Mouse (Mus musculus): Measurements from ENCODE around the gene Bach2.

Bach2 gene

GRCm38 (mm10) chr4:32509832-32510612 is 271.4 kb downstream of the Bach2 start:
- in situ Hi-C loops (cut with MboI; ENCODE audit: unreplicated experiment in 2 of 2) = no loop called here

DNA sequence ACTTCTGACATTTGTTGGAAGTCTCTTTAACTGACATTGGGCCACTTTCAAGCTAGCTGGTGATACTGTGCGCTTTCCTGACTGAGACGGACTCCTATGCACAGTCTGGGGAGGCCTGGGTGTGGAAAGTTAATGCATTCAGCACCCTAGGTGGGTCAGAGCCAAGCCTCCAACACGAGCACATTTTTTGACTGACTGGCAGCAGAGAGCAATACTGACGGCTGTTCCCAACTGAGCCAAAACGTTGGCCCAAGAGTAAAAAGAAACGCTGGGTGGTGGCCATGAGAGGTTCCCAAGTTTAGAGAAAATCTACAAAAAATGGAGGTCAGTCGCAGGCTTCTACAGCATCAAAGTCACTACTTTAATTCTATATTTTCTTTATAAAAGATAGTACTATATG is 272.3 kb downstream of the Bach2 start:
- in situ Hi-C loops (cut with MboI; ENCODE audit: unreplicated experiment in 2 of 2) = no loop called here

DNA sequence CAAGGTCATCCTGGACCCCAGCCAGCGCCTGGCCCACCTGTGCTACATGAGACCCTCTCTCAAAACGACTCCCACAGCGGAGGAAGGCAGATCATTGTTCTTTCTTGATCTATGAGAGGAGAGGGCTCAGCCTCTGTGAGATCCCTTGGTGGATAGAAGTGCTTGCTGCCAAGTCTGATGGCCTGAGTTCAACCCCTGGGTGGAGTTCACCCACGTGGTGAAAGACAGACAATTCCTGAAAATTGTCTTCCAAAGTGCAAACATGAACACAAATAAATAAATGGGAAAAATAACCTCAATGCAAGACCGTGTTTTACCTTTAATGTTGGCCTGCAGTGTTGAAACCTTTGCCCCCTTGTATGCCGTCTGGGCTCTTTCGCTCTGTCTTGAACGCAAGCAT is 277.5 kb downstream of the Bach2 start:
- in situ Hi-C loops (cut with MboI; ENCODE audit: unreplicated experiment in 2 of 2) = no loop called here

DNA sequence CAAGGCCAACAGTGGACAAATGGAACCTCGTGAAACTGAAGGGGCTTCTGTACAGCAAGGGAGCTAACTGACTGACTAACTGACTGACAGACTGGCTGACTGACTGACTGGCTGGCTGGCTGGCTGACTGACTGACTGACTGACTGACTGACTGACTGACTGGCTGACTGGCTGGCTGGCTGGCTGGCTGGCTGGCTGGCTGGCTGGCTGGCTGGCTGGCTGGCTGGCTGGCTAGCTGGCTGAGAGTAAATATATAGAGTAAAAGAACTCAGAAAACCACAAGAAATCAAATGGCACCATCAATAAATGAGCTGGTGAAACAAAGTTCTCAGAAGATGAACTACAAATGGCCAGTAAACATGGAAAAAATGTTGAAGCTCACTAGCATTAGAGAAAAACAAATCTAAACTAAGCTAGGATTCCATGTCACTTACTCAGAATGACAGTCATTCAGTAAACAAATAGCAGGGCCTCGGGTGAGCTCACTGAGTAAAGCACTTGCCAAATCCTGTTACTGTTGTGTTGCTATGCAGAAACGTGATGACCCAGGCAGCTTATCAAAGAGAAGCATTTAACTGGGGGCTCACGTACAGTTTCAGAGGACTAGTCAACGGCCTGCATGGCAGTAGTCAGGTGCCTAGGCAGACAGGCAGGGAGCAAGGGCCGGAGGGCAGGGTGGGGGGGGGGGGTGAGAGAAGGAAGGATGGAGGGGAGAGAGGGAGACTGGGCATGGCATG is 280.4 kb downstream of the Bach2 start:
- in situ Hi-C loops (cut with MboI; ENCODE audit: unreplicated experiment in 2 of 2) = no loop called here

DNA sequence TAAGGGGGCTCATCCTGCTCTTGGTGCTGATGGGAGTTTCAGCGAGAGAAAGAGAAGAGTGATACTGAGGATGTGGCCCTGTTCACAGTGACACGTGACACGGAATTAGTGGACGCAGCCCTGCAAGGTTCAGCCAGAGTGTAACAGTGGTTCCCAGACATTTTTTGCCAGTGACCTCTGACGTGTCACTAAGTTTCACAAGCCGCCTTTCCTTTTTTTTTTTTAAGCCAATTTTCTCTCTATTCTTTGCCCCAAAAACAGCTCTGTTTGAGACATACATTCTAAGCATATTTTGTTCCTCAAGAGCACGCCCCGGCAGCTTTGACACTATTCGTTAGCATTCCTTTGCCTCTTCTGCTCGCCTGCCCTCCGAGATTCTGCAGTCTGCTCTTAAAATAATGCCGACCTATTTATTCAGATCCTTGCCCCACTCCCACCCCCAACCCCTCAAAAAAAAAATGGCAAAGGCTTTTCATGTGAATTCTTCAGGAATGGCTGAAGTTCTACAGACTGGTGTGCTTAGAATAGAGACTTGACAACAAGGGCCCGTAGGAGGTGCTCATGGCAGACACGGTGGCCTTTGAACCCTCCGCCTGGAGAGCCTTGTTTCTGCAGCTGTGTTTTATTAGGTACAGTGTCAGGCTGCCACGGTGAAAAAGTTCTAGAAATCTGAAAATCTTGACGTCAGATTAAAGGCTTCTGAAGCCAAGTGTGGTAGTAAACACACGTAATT is 282.2 kb downstream of the Bach2 start:
- in situ Hi-C loops (cut with MboI; ENCODE audit: unreplicated experiment in 2 of 2) = no loop called here

DNA sequence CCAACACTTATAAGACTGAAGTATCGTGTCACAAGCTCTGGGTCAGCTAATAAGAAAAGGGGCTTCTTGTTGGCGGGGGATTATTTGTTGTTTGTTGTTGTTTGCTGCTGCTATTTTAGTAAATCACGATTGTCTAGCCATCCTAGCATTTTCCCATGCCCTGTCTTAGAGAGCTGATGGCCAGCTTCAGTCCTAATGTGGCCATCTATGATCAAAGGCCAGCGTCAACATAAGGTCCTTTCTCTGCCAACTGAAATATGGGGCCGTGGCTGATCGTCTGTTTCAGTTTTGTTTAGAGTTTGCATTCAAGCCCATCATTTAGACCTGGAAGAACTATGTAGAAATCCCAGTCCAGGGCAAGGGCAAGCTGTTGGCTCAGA is 282.7 kb downstream of the Bach2 start:
- in situ Hi-C loops (cut with MboI; ENCODE audit: unreplicated experiment in 2 of 2) = no loop called here

GRCm38 (mm10) chr4:32522013-32522412 is 283.4 kb downstream of the Bach2 start:
- in situ Hi-C loops (cut with MboI; ENCODE audit: unreplicated experiment in 2 of 2) = no loop called here

GRCm38 (mm10) chr4:32524282-32524681 is 285.7 kb downstream of the Bach2 start:
- in situ Hi-C loops (cut with MboI; ENCODE audit: unreplicated experiment in 2 of 2) = no loop called here

- in situ Hi-C loops (cut with MboI; ENCODE audit: unreplicated experiment in 2 of 2) = no loop called here
Observed at GRCm38 (mm10) chr4:32525000-32525399, 286.4 kb downstream of the Bach2 start.

- in situ Hi-C loops (cut with MboI; ENCODE audit: unreplicated experiment in 2 of 2) = no loop called here
Observed at GRCm38 (mm10) chr4:32526228-32526836, 287.7 kb downstream of the Bach2 start.

DNA sequence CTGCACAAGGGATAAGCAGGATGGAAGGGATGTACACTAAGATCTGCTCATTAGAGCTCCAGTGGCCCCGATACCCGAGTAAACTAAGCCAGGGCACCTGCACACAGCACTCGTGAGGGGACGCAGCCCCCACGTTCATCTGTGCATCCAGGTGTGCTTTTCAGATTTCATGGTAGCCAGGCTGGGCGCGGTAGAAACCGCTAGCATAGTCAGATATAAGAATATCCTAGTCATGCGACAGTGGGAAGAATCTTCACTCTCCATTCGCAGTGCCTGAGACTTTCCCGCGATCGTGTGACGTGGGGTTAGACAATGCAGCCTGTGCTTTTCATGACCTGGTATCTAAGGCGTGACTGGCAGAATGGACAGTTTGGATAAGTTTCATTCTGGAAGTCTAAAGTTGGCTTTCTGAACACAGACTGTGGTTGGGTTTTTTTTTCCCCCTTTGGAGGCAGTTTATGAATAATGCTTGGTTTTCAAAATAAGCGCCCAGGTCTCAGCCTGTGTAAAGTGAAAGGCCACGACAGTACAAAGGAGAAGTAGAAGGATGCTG is 290.9 kb downstream of the Bach2 start:
- in situ Hi-C loops (cut with MboI; ENCODE audit: unreplicated experiment in 2 of 2) = no loop called here

GRCm38 (mm10) chr4:32530421-32530920 is 291.9 kb downstream of the Bach2 start:
- in situ Hi-C loops (cut with MboI; ENCODE audit: unreplicated experiment in 2 of 2) = no loop called here

DNA sequence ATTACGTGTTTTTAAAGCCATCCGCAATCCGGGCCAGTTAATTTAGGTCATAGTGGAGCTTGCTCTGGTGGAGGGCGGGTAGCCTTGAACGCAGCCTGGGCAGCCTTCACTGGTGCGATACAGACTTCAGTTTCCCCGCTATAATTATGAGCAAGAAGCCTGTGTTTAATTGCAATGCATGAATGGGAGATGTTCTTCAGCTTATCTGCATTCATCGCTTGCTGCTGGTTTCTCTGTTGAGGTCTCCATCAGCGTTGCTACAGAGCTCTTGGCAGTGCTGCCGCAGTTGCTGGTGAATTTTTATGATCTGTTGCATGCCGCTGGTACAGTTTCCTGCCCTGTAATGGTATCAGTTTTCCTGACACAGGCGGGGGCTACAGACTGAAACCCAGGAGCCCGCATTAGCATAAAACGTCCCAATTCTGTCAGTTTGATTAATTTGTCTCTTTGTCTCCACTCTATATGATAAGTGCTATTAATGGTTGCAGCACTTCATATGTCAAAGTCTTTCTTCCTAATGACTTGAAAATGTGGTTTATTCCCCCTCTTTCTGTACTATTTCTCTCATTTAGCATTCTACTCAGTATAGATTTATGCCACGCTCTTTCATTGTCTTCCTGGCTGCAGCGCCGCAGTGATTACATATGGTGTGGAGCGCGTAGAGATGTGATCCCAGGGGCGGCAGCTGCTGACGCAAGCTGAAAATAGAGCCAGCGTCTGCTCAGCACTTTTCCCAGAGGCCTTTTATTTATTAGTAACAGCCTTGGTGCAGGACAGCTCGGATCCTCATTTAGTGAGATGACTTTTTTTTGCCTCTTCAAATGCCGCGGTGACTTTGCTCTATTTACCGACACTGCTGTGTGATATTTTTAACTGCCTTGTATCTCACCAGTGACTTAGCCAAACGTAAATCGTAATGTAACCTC is 292.6 kb downstream of the Bach2 start:
- in situ Hi-C loops (cut with MboI; ENCODE audit: unreplicated experiment in 2 of 2) = no loop called here

DNA sequence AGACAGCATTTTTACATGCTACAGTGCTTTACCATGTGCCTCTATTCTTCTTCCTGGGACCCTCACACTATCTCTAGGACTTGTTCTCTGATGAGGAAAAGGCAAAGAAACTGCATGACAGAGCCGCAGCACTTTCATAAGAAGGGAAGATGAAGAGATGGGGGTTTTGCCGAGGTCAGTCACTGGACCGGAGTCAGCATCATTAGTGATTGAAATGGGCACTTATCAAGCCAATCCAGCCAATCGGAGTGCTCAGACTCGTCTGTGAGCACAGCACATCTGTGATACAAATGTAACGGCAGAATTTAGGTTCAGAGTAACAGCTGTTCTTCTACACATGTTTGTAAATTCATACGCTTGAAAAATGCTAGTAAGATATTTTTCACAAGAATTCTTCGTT is 293.5 kb downstream of the Bach2 start:
- in situ Hi-C loops (cut with MboI; ENCODE audit: unreplicated experiment in 2 of 2) = no loop called here

GRCm38 (mm10) chr4:32533735-32534134 is 295.1 kb downstream of the Bach2 start:
- in situ Hi-C loops (cut with MboI; ENCODE audit: unreplicated experiment in 2 of 2) = no loop called here

- in situ Hi-C loops (cut with MboI; ENCODE audit: unreplicated experiment in 2 of 2) = no loop called here
Observed at GRCm38 (mm10) chr4:32535626-32536025, 297.0 kb downstream of the Bach2 start.

GRCm38 (mm10) chr4:32536870-32537508 is 298.4 kb downstream of the Bach2 start:
- in situ Hi-C loops (cut with MboI; ENCODE audit: unreplicated experiment in 2 of 2) = no loop called here

- in situ Hi-C loops (cut with MboI; ENCODE audit: unreplicated experiment in 2 of 2) = no loop called here
Observed at GRCm38 (mm10) chr4:32538088-32538487, 299.5 kb downstream of the Bach2 start.

- in situ Hi-C loops (cut with MboI; ENCODE audit: unreplicated experiment in 2 of 2) = no loop called here
Observed at GRCm38 (mm10) chr4:32538488-32538887, 299.9 kb downstream of the Bach2 start.
